Mouse (Mus musculus) neural tube, embryonic 10.5 days (tissue): Measurements from ENCODE around the gene Lhfpl4.

ENCODE experiments used
- DNase-seq: peaks from one replicate; pipeline ENCODE4 v3.0.0-alpha.2; 2017; ENCODE audit warnings: low spot score; ENCODE audit errors: extremely low spot score

The Lhfpl4 gene

DNA sequence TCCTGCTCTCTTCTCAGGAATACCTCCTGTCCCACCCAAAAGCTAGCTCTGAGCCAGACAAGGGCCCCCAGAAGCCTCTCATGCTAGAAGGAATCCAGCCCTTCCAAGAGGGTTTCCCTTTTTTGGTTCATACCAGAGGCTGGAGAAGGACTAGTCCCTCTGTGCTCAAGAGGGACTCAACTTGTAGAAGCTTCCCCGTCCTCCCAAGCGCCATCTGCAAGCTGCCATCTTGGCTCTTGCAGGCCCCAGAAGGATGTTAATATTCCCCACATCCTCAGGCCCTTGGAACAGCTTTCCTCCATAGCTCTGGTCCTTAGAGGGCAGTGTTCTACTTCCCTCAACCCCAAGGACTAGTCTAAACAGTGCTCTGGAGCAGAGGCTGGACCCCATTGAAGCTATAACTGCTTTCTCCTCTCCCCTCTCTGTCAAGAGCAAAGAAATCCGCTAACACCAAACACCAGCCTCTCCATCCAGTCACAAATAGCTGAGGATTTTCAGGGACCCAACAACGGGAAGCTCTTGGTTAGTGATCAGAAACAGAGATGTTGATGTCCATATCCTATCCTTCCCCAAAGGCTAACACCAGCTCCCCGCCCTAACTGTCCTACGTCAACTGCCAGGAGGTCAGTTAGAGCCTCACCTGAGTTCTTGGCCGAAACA, 26.7 kb downstream of the Lhfpl4 start:
- no peak for DNase-seq

DNA sequence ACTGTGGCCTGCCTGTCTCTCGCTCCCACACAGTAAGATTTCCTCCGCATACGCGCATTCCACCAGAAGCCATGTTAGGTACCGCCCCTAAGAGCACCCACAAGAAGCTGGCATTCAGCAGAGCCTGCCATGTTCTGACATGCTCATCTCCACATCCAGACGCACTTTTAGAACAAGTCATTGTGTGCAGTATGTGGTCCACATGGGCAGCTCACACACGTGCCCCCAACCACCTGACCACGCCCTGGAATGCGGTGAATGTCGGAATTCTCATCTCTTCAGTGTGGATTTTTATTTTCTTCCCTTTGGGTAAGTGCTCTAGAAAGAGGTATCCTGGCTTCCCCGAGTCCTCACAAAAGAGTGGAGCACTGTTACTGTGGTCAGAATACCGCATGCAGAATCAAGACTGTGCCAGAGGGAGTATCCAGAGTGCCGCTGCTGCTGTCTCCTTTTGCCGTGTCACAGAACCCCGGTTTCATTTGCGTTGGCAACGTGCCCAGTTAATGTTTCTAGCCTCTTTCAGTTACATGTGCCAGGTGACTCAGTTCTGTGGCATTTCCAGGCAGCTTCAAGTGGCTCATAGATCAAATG, 28.4 kb downstream of the Lhfpl4 start:
- no peak for DNase-seq

- no peak for DNase-seq
Observed at GRCm38 (mm10) chr6:113163513-113163912, 31.7 kb downstream of the Lhfpl4 start.

- no peak for DNase-seq
Observed at GRCm38 (mm10) chr6:113161982-113162381, 33.2 kb downstream of the Lhfpl4 start.

DNA sequence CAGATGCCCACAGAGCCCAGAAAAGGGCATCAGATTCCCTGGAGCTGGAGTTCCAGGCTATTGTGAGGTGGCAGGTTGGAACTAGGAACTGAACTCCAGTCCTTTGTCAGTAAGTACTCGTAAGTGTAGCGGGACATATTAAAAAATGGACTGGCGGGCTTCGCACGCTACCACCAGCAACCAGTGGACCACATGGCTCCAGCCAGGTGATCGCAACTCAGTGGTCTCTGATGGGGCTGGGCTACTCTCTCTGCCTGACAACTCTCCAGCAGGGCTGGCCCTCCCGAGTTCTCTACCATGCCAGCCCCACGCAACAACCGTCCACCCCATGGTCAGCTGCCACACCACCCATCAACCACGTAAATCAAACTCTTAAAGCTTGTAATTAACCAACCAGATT, 35.1 kb downstream of the Lhfpl4 start:
- no peak for DNase-seq

DNA sequence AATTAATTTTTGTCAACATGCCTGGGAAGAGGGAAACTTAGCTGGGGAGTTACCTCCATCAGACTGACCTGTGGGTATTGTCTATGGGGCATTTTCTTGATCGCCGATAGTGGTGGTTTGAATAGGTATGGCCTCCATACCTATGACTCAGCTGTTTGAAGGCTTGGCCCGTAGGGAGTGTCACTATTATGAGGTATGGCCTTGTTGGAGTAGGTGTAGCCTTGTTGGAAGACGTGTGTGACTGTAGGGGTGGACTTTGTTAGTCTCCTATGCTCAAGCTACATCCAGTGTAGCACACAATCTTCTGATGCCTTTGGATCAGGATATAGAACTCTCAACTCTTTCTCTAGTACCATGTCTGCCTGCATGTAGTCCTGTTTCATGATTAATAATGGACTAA, 39.1 kb downstream of the Lhfpl4 start:
- DNase-seq: no peak

DNA sequence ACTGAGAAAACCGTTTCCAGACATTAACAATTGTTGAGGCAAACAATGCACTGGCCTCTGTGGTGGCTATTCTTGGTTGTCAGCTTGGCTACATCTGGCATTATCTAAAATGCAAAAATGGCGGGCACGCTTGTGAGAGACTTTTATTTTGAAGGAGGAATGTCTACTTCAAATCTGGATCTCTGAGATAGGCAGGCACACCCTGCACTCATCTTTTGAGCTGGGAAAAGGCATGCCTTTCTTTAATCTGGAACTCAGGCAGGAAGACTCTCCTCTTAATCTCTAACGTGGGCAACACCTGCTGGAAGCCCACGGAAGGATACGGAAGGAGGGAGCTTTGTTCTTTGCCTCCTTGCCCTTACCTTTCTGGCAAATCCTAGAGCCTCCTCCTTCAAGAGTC, 40.3 kb downstream of the Lhfpl4 start:
- no peak for DNase-seq

- DNase-seq: no peak
Observed at GRCm38 (mm10) chr6:113154071-113154470, 41.1 kb downstream of the Lhfpl4 start.

- DNase-seq: no peak
Observed at GRCm38 (mm10) chr6:113145249-113145648, 49.9 kb downstream of the Lhfpl4 start.

- DNase-seq: no peak
Observed at GRCm38 (mm10) chr6:113144764-113145163, 50.4 kb downstream of the Lhfpl4 start.

GRCm38 (mm10) chr6:113141389-113142094, 53.6 kb downstream of the Lhfpl4 start:
- DNase-seq: no peak

GRCm38 (mm10) chr6:113133360-113133759, 61.8 kb downstream of the Lhfpl4 start:
- DNase-seq: no peak

GRCm38 (mm10) chr6:113120806-113121205, 74.4 kb downstream of the Lhfpl4 start:
- no peak for DNase-seq
